Mouse (Mus musculus) gastrocnemius, postnatal 14 days (tissue): ENCODE measurements around the gene Rplp2. TPM values are rescaled to one million over a fixed set of nuclear protein-coding genes. Genes with fewer than 3 reads are reported as not detected.

Experiments
- DNase-seq: peaks from one replicate; pipeline ENCODE4 v3.0.0; 2021; ENCODE audit warnings: mixed read lengths
- intact Hi-C: fragments of 180-260 bp; cut with DNase I; formaldehyde crosslinking; loops from one replicate; pipeline ENCODE4 v1.15.1; 2025; ENCODE audit warnings: low total_unique reads
- total RNA-seq, 2 experiments: library from RNA; stranded (reverse); gene quantifications; 2 replicates each; pipeline ENCODE4 v1.2.3; 2021

Rplp2 gene
- total RNA-seq, 2 experiments from 2014 or later = 730 to 819 TPM

- intact Hi-C loops = no loop called here
- no peak for DNase-seq
These were observed 48.8 kb downstream of the Rplp2 start for GRCm38 (mm10) chr7:141495940-141496339.

DNA sequence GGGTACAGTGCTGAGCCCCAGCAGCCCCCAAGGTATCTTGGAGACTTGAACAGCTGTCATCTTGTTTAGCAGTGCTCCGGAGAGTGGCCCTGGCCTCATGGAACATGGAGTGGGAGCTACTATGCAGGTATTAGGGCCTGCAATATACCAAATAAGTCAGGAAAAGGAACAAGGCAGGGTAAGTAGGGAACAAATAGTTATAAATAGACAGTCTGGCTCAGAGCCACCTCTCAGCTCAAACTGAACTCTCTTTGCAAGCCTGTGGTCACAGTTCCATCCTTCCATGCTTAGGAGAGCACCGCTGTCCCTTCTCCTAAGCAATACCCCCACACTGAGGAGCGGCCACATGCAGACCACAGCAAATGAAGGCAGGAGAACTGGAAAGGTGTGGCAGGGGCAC, 50.4 kb downstream of the Rplp2 start:
- DNase-seq = no peak
- intact Hi-C loops = no loop called here

Other genes with a start within 250 kb of the Rplp2 start
- not detected for gene Lmntd2, start 233.3 kb upstream of the Rplp2 start, total RNA-seq
- 1 to 10 TPM in 1 of 2 experiments, under 1 TPM in 1; 0.62 to 1.2 TPM for gene Rassf7, start 231.5 kb upstream of the Rplp2 start, total RNA-seq
- 10 to 100 TPM; 23.2 to 24.4 TPM for gene Phrf1, start 218.6 kb upstream of the Rplp2 start, total RNA-seq
- 1 to 10 TPM in 1 of 2 experiments, under 1 TPM in 1; 0.82 to 1.1 TPM for gene Irf7, start 180.9 kb upstream of the Rplp2 start, total RNA-seq
- gene Cdhr5, start 170.6 kb upstream of the Rplp2 start, total RNA-seq = under 1 TPM; 0.44 to 0.59 TPM
- gene Sct, start 168.2 kb upstream of the Rplp2 start, total RNA-seq = 1 to 10 TPM in 1 of 2 experiments, under 1 TPM in 1; 0.92 to 1.0 TPM
- gene Drd4, start 155.4 kb upstream of the Rplp2 start, total RNA-seq = under 1 TPM; 0.31 to 0.33 TPM
- gene Deaf1, start 119.7 kb upstream of the Rplp2 start, total RNA-seq = 10 to 100 TPM; 15.5 to 18.9 TPM
- 10 to 100 TPM in 1 of 2 experiments, 1 to 10 TPM in 1; 9.1 to 11.1 TPM for gene Tmem80, start 119.6 kb upstream of the Rplp2 start, total RNA-seq
- 1 to 10 TPM; 1.8 to 3.3 TPM for gene Eps8l2, start 108.5 kb upstream of the Rplp2 start, total RNA-seq
- gene Taldo1, start 55.2 kb upstream of the Rplp2 start, total RNA-seq = 100 to 1,000 TPM; 101 to 109 TPM
- 1 to 10 TPM; 6.2 to 9.6 TPM for gene Gatd1, start 33.2 kb upstream of the Rplp2 start, total RNA-seq
- under 1 TPM; 0.47 to 0.82 TPM for gene Cend1, start 17.9 kb upstream of the Rplp2 start, total RNA-seq
- gene Slc25a22, start 9.5 kb upstream of the Rplp2 start, total RNA-seq = 10 to 100 TPM; 14.8 to 32.4 TPM
- gene Pidd1, start 3.3 kb upstream of the Rplp2 start, total RNA-seq = under 1 TPM; 0.55 to 0.75 TPM
- 100 to 1,000 TPM; 188 to 332 TPM for gene Pnpla2, start 7.8 kb downstream of the Rplp2 start, total RNA-seq
- 10 to 100 TPM in 1 of 2 experiments, 1 to 10 TPM in 1; 6.5 to 14.3 TPM for gene Cracr2b, start 13.7 kb downstream of the Rplp2 start, total RNA-seq
- gene Cd151, start 20.0 kb downstream of the Rplp2 start, total RNA-seq = 10 to 100 TPM; 79.8 to 82.0 TPM
- 10 to 100 TPM; 47.7 to 49.8 TPM for gene Polr2l, start 27.8 kb downstream of the Rplp2 start, total RNA-seq
- gene Tspan4, start 27.9 kb downstream of the Rplp2 start, total RNA-seq = 10 to 100 TPM; 15.3 TPM
- gene Chid1, start 92.5 kb downstream of the Rplp2 start, total RNA-seq = 10 to 100 TPM; 19.5 to 23.0 TPM
- gene Ap2a2, start 114.8 kb downstream of the Rplp2 start, total RNA-seq = 10 to 100 TPM; 37.2 to 41.6 TPM
- gene Muc6, start 207.9 kb downstream of the Rplp2 start, total RNA-seq = not detected
- gene Muc2, start 243.0 kb downstream of the Rplp2 start, total RNA-seq = under 1 TPM; 0.20 to 0.31 TPM